Mouse (Mus musculus) T-helper 17 cell (primary cell): ENCODE measurements around the gene Gm45713.
"Not testable (repeated sequence)": the region's sequence is repeated elsewhere in the genome, so short reads cannot be mapped to it uniquely, and the experiment has no call there.

ENCODE experiments used
- in situ Hi-C, 2 experiments: fragments of 300-600 bp; cut with MboI, MseI; formaldehyde crosslinking; loops; 1 replicate in 1 of 2; 2 replicates in 1 of 2; pipeline ENCODE4 v1.15.1; 2025; ENCODE audit warnings: high pct_unique_total_duplicates in 2 of 2

The Gm45713 gene

GRCm38 (mm10) chr7:45135993-45136567 is at the start of gene Gm45713, which contains the start of gene Flt3l:
TSS of gene Gm45713 (minus strand) at chr7:45136231.
TSS of gene Flt3l (minus strand) at chr7:45136432.
- in situ Hi-C loops: no loop called here

DNA sequence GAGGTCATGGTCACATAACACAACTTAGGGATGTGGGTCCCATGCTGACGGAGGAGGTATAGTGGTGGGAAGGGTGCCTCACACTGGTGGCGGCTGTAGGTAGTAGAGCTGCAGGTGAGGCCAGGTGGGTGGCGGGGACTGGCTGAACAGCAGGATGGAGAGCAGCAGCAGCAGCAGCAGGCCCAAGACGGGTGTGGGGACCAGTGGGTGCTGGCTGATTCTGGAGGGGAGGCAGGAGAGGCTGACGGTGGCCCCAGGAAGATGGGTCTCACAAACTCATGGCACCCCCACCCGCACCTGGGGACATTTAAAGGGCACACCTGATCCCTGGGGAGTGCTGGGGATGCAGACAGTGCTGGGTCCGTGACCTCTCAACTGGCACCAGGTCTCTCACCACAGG is 47.6 kb upstream of the Gm45713 start:
- in situ Hi-C loops: loop anchor here in 1 of 2 experiments (5.0 kb wide), 1 partner anchor 631 kb away; the partner anchor contains the start of gene Nr1h2

- in situ Hi-C loops: loop anchor here in 1 of 2 experiments (5.0 kb wide), 1 partner anchor 630 kb away; the partner anchor contains the start of gene Nr1h2
These were observed 46.6 kb upstream of the Gm45713 start for GRCm38 (mm10) chr7:45182606-45183005.

DNA sequence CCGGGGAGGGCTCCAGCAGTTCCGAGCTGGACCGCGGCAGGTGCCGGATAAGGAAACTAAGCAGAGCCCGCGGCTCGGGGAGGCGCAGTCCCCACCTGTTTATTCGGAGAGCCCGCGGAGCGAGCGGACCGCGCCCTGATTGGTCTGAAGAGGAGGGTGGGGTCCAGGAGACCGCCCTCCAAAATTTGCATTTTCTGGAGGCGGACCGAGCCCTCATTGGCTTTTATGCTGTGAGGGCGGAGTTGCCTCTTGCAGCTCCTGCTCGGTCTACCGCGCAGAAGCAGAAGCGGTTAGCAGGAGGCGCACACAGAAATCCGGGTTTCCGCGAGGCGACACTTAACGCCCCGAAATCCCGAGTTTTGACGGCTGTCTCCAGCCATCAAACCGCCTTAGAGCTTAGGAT is 46.2 kb upstream of the Gm45713 start:
- in situ Hi-C loops: loop anchor here in 1 of 2 experiments (5.0 kb wide), 1 partner anchor 630 kb away; the partner anchor contains the start of gene Nr1h2

DNA sequence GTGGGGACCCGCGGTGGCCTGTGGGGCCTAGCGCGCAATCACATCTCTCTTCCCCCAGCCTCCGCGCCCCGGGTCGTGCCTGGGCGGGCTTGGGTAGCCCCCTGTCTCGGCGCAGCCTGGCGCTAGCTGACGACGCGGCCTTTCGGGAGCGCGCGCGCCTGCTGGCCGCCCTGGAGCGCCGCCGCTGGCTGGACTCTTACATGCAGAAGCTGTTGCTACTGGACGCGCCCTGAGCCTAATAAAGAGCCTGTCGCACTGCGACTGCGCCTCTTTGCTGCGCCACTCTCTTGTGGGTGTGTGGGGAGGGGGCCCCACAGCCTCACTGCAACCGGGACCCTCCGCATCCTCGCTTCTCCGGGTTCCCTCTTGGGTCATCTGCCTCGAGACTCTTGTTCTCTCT is 45.5 kb upstream of the Gm45713 start:
- in situ Hi-C loops: loop anchor here in 1 of 2 experiments (5.0 kb wide), 1 partner anchor 629 kb away; the partner anchor contains the start of gene Nr1h2

- in situ Hi-C loops: loop anchor here in 1 of 2 experiments (5.0 kb wide), 1 partner anchor 629 kb away; the partner anchor contains the start of gene Nr1h2
These were observed 45.0 kb upstream of the Gm45713 start, which contains the start of gene Pth2 for GRCm38 (mm10) chr7:45180896-45181477. TSS of gene Pth2 (plus strand) at chr7:45180995.

DNA sequence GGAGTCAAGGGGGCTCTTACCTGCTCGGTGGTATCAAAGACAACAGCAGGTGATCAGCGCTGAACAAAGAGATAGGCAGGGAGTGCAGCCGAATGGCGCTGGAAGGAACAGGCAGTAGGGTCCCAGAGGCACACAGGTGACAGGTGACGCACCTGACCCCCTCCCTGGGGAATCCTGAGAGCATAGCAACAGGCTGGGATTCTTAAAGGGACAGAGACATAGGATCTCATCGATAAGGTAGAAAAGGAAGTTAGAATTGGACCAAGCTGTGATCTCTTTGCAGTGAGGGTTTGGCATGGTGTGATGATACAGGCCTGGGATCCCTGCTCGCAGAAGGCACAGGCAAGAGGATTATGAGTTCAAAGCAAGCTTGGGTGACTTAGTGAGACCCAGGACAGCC is 43.4 kb upstream of the Gm45713 start, which contains the start of gene Gfy:
Gene Gfy, minus strand, starts transcription at position 101 of the 400 bp plus-strand sequence.
- in situ Hi-C loops: no loop called here

- in situ Hi-C loops: no loop called here
These were observed 42.5 kb upstream of the Gm45713 start for GRCm38 (mm10) chr7:45178550-45178949.

GRCm38 (mm10) chr7:45176356-45176755 is 40.3 kb upstream of the Gm45713 start:
- in situ Hi-C loops: no loop called here

DNA sequence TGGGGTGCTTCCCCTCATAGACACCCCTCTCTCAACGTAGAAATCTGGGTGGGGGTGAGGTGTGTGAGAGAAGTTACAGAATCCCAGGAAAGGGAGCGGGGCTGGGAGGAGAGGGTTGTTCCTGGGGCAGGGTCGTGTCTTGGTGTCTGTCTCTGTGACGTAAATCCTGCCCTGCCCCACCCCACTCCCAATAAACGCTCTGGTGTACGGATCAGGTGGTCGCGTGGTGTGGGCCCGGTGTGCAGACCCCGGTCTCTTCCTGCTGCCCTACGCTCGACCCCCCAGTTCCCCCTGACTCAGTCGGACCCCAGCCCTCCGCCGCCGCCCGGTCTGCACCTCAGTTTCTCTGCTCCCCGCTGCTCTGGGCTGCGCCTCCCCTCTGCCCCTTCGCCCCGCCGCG is 39.9 kb upstream of the Gm45713 start:
- in situ Hi-C loops: no loop called here

GRCm38 (mm10) chr7:45175398-45175797 is 39.4 kb upstream of the Gm45713 start:
- in situ Hi-C loops: no loop called here

- in situ Hi-C loops: no loop called here
These were observed 38.7 kb upstream of the Gm45713 start for GRCm38 (mm10) chr7:45174567-45175280.

GRCm38 (mm10) chr7:45173772-45174171 is 37.7 kb upstream of the Gm45713 start:
- in situ Hi-C loops: not testable (repeated sequence)

DNA sequence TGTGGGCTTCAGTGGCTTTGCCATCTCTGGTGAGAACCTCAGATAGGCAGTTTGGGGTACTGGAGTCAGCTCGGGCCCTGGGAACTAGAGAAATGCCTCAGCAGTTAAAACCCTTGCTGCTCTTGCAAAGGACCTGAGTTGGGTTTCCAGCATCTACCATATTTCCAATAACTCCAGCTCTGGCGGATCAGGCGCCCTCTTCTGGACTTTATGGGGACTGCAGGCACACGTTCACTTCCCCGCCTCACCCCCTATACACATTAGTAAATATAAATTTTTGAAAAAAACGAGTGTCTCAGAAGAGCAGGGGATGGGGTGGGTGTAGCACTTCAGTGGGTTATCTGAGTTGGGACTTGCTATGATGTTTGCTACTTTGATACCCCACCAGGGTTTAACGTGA is 36.9 kb upstream of the Gm45713 start:
- in situ Hi-C loops: no loop called here

DNA sequence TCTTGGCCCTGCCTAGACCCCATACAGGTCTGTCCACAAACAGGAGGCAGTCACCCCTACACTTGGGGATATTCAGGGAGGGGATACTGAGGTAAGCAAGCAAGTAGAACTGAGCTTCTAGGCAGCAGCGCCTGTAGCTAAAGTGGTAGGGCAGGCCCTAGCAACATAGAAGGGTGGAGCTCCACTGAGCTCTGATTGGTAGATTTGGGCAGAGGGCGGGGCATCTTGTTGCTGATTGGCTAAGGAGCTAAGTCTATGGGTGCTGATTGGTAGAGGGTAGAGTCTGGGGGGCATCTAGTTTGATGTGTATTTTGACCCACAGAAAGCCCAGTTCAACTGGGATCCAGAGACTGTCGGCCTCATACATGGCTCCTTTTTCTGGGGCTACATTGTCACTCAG is 33.5 kb upstream of the Gm45713 start:
- in situ Hi-C loops: no loop called here

GRCm38 (mm10) chr7:45168656-45169055 is 32.6 kb upstream of the Gm45713 start:
- in situ Hi-C loops: no loop called here

DNA sequence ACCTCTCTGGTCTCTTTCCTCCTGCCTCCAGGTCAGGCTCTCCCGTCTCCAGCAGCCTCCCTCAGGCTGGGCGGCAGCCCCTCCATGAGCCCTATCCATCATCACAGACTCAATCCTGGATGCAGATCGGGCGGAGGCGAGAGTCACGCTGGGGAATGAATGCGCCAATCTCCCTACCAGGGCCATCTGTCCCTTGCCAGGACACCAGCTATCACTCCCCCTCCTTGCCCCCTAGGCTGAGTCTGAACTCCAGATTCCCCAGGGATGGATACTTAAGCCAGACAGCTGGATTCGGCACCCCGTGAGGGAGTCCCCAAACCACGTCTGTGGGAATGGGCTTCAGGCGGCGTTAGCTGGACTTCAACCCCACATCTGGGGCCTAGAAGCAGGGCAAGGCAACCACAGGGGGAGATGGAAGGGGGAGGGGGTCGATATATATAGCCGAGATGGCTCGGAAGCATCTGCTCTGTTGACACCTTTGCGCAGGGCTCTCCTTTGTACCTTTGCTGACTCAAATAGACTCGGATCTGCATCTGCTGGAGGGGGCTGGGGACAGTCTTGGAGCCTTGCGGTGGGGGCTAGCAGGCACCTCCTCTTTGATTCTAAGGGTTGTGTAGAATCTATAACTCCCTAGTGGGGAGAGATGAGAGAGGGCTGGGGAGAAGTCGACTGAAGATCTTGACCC is 31.9 kb upstream of the Gm45713 start:
- in situ Hi-C loops: no loop called here

DNA sequence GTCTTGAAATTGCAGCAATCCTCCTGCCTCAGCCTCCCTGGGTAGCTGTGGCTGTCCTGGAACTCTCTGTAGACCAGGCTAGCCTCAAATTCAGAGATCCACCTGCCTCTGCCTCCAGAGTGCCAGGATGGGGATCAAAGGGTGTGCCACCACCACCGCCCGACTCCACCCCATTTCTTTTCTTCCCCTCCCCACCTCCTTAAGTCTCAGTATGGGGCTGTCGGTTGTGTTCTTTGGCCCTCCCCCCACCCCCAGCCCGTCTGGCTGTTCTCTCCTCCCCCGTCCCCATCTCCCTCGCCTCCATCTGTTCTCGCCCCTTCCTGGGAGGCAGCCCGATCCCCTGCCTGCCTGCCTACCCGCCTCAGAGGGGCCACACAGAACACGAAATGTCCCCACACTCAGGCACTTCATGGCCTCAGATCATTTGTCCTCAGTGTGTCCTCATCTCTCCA is 30.9 kb upstream of the Gm45713 start:
- in situ Hi-C loops: no loop called here

DNA sequence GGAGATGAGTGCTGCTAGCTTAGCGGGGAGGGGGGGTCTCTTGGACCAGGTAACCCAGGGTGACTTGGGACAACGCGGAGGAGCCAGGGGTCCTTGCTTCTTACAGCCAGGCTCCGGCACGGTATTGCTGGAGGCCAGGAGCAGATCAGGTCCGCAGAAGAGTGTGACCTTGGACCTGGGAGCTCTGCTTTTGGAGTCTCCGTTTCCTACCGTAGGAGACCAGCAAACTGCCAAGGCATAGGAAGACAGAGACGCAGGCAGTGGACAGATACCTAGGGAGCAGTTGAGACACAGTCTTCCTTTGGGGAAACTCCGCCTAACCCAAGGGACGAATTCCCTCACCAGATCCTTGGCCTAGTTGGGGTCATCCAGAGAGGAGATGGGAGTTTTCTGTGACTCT is 29.7 kb upstream of the Gm45713 start:
- in situ Hi-C loops: no loop called here

GRCm38 (mm10) chr7:45164833-45165232 is 28.8 kb upstream of the Gm45713 start:
- in situ Hi-C loops: no loop called here

DNA sequence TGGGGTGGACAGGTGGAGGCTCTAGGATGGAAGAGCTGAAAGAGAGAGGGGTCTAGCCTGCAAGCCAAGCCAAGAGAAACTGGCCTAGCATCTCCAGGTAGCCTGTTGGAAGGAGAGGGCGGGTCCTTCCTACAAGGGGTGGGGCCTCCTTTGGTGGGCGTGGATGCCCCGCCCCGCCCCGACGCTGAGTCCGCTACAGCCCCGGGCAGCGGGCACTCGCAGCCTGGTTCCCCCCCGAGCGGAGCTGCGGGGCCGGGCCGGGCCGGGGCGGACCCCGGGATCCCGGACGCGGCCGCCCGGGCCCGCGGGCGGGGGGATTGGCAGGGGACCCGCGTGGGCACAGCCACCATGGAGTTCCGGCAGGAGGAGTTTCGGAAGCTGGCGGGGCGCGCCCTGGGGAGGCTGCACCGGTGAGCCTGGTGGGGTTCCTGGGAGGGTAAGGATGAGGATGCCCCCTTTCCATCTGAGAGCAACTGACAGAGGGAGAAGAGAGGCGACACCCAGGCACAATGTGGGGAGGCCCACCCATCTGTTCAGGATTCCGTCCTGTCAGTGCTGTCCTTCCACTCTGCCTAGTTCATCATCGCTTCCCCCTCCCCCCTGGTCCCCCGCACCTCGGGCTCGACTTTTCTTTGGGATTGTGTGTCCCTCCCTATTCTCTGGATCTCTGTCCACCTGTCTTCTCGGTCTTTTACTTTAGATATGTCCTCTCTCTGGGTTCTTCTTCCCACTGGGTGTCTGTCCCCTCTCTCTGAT is 27.9 kb upstream of the Gm45713 start, which contains the start of gene Slc17a7:
Gene Slc17a7, plus strand, starts transcription at position 215 of the 756 bp plus-strand sequence.
- in situ Hi-C loops: no loop called here
